Mouse (Mus musculus) forebrain, postnatal 0 days (tissue): ENCODE results near the gene Lin7b. TPM values are rescaled to one million over a fixed set of nuclear protein-coding genes. Genes with fewer than 3 reads are reported as not detected.

Experiments
- ATAC-seq: fragments of 200-750 bp; cut with Nextera tagmentation; 2 replicates; pipeline ENCODE4 v1.8.0; 2017; ENCODE audit warnings: mild to moderate bottlenecking, moderate library complexity
- DNase-seq: peaks from one replicate; pipeline ENCODE4 v3.0.0-alpha.2; 2015
- H3K27ac ChIP-seq: fragments of 300-500 bp; sonication (generic); 2 replicates; pipeline ENCODE4 v1.5.1; 2014; ENCODE audit warnings: low read depth, mild to moderate bottlenecking, antibody characterized with exemption, low read length, moderate library complexity, mixed read lengths
- H3K27me3 ChIP-seq: fragments of 300-500 bp; sonication (generic); 2 replicates; pipeline ENCODE4 v1.6.1; 2014; ENCODE audit warnings: mild to moderate bottlenecking, low read length, mixed read lengths; ENCODE audit not compliant: insufficient read depth
- H3K36me3 ChIP-seq: fragments of 300-500 bp; sonication (generic); 2 replicates; pipeline ENCODE4 v1.6.1; 2014; ENCODE audit warnings: mild to moderate bottlenecking, moderate library complexity; ENCODE audit not compliant: insufficient read depth
- H3K4me1 ChIP-seq: fragments of 300-500 bp; sonication (generic); 2 replicates; pipeline ENCODE4 v1.6.1; 2014; ENCODE audit warnings: antibody characterized with exemption; ENCODE audit not compliant: insufficient read depth
- H3K4me2 ChIP-seq: fragments of 300-500 bp; sonication (generic); 2 replicates; pipeline ENCODE4 v1.6.1; 2014; ENCODE audit warnings: low read depth, mild to moderate bottlenecking, moderate library complexity
- H3K4me3 ChIP-seq: fragments of 300-500 bp; sonication (generic); 2 replicates; pipeline ENCODE4 v1.5.1; 2014; ENCODE audit warnings: low read depth, low read length, mixed read lengths
- H3K9ac ChIP-seq: fragments of 300-500 bp; sonication (generic); 2 replicates; pipeline ENCODE4 v1.6.1; 2014; ENCODE audit warnings: mild to moderate bottlenecking
- H3K9me3 ChIP-seq: fragments of 300-500 bp; sonication (generic); 2 replicates; pipeline ENCODE4 v1.6.1; 2016; ENCODE audit warnings: low read length
- CTCF ChIP-seq: sonication (generic); IDR thresholded peaks from 2 replicates; pipeline ENCODE4 v1.5.1; 2016; ENCODE audit warnings: antibody characterized with exemption, control low read depth, low read depth
- WGBS: fragments of 180-500 bp; shearing (Covaris S2); extraction: QIAGEN DNeasy Blood & Tissue Kit; methylation state at CpG from one replicate; pipeline ENCODE4 v1.1.7; 2014; 5-methylcytosine and 5-hydroxymethylcytosine counted together
- polyA plus RNA-seq: library from polyadenylated mRNA; unstranded; fragments of >200 nt; fragmentation: Nextera tagmentation; extraction: Ambion mirVana; gene quantifications from 2 replicates; pipeline ENCODE4 v1.2.1, GENCODE M21; 2015
- total RNA-seq: library from RNA; depleted of rRNA; stranded (reverse); fragments of >200 nt; gene quantifications from 2 replicates; pipeline ENCODE4 v1.2.3, GENCODE M21; 2014

Gene Lin7b
- total and polyA plus RNA-seq, 2 experiments from 2014 or later: 32.2 to 36.8 TPM

- Histone ChIP-seq H3K4me3 (no peak overlapping the region), H3K27ac (no peak overlapping the region), H3K9me3 (no peaks in the 10 kb centered on the region), H3K4me1 (no peaks in the 10 kb centered on the region), H3K36me3 (peaks cover 8% of the 10 kb centered on the region), H3K27me3 (peaks cover 5% of the 10 kb centered on the region; the same call in 1 of the 2 replicates), H3K9ac (no peak overlapping the region), H3K4me2 (no peak overlapping the region)
- no peak for TF ChIP-seq CTCF
- WGBS: 19% methylated on average over 4 of the region's 4 CpGs
- no peak for DNase-seq
- no peak for ATAC-seq
Measured at GRCm38 (mm10) chr7:45337469-45337868, 32.9 kb downstream of the Lin7b start.

GRCm38 (mm10) chr7:45336319-45336718 is 34.1 kb downstream of the Lin7b start:
- Histone ChIP-seq H3K9ac (no peak overlapping the region), H3K4me1 (no peaks in the 10 kb centered on the region), H3K27ac (no peak overlapping the region), H3K4me3 (no peak overlapping the region), H3K4me2 (no peak overlapping the region), H3K27me3 (peaks cover 5% of the 10 kb centered on the region; the same call in 1 of the 2 replicates), H3K9me3 (no peaks in the 10 kb centered on the region), H3K36me3 (peaks cover 8% of the 10 kb centered on the region)
- WGBS: 95% methylated on average over 4 of the region's 4 CpGs
- DNase-seq: no peak
- no peak for TF ChIP-seq CTCF
- ATAC-seq: no peak

DNA sequence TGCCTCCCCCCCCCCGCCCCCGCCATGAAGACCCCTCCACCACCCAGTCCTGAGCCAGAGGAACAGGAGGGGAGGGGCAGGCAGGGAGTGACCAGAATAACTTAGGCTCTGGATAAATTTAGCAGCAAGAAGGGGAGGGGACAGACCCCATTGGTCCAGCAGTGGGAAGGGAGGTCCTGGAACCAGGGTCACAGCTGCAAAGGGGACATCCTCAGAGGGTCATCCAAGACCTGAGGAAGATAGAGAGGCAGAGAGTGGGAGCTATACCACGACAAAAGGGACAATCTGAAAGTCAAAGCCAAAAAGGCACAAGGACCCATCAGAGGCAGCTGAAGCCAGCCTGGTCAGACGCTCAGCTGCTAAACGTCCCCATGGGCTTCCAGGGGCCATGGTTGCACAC is 35.3 kb downstream of the Lin7b start, which contains the start of gene Hrc:
Gene Hrc (plus strand): TSS at position 235 of the 400 bp plus-strand sequence.
- Histone ChIP-seq H3K4me1 (no peaks in the 10 kb centered on the region), H3K9me3 (no peaks in the 10 kb centered on the region), H3K9ac (no peak within 1 kb of the TSS), H3K4me3 (no peak within 1 kb of the TSS), H3K27me3 (no peaks in the 10 kb centered on the region), H3K27ac (no peak within 1 kb of the TSS), H3K36me3 (peaks cover under 1% of the 10 kb centered on the region; the same call in 1 of the 2 replicates), H3K4me2 (peak within 1 kb of the TSS; percentile 96; the same call in 1 of the 2 replicates)
- 41% methylated on average over 5 of the region's 5 CpGs for WGBS
- no peak for TF ChIP-seq CTCF
- ATAC-seq (no peak), DNase-seq (no peak)

DNA sequence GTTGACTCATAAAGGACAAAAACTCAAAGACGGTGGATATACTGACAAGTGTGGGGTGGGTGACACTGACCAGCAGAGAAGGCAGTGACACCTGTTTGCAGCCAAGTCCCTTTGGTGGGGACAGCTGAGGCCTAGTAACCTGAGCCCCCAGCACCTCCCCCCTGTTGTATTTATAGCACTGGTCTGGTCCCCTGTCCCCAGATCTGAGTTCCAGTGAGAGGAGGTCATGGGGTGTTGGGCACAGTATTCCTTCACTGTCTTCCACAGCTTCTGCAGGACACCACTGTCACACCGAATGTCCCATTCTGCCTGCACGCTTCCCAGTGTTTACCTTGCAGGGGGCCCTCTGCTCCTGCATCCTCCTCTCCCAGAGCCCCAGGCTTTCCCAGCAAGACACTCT is 35.8 kb downstream of the Lin7b start:
- no peak overlapping the region for H3K9ac ChIP-seq
- no peak overlapping the region for H3K27ac ChIP-seq
- no peaks in the 10 kb centered on the region for H3K9me3 ChIP-seq
- ATAC-seq (no peak), DNase-seq (no peak)
- no peaks in the 10 kb centered on the region for H3K27me3 ChIP-seq
- no peak overlapping the region for H3K4me3 ChIP-seq
- H3K36me3 ChIP-seq: no peaks in the 10 kb centered on the region; the same call in 1 of the 2 replicates
- TF ChIP-seq CTCF: no peak
- WGBS: 52% methylated on average over 3 of the region's 3 CpGs
- no peak overlapping the region for H3K4me2 ChIP-seq
- H3K4me1 ChIP-seq: no peaks in the 10 kb centered on the region

DNA sequence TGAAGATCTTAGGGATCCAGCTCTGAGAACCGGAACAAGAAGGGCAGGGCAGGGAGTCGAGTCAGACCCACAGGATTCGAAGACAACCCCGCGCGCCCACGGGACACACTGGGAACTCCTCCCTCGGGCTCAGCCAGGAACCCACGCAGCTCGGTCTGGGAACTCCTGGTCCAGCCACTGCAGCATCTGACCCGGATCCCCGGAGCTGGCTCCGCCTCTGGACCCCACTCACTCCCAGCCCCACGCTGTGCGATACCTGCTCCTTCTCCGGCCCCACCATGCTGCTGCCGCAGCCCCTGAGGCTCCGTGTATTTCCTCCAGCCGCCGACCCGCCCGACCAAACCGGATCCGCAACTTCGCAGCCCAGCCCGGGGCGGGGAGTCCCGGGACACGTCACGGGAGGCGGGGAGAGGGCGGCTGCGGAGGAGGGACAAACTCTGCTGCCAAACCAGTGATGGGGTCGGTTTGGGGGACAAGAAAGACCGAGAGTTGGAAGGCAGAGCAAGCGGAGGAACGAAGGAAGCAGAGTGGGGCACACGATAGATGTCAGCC is 36.9 kb downstream of the Lin7b start, which contains the start of gene Trpm4:
Gene Trpm4 (minus strand): TSS at position 350 of the 552 bp plus-strand sequence.
- H3K9ac ChIP-seq: peak within 1 kb of the TSS; percentile 66
- H3K4me3 ChIP-seq: peak within 1 kb of the TSS; percentile 64
- H3K27ac ChIP-seq: peak within 1 kb of the TSS; percentile 54; the same call in 1 of the 2 replicates
- H3K36me3 ChIP-seq: no peaks in the 10 kb centered on the region
- under 1% methylated on average over 38 of the region's 38 CpGs for WGBS
- DNase-seq (peak; percentile 82), ATAC-seq (peak; percentile 79)
- peak within 1 kb of the TSS; percentile 96 for H3K4me2 ChIP-seq
- no peaks in the 10 kb centered on the region for H3K9me3 ChIP-seq
- H3K4me1 ChIP-seq: no peaks in the 10 kb centered on the region
- TF ChIP-seq CTCF: no peak
- H3K27me3 ChIP-seq: no peaks in the 10 kb centered on the region

GRCm38 (mm10) chr7:45332685-45333425 is 37.5 kb downstream of the Lin7b start:
- 2% methylated on average over 21 of the region's 22 CpGs for WGBS
- H3K36me3 ChIP-seq: no peaks in the 10 kb centered on the region

GRCm38 (mm10) chr7:45331502-45331901 is 38.9 kb downstream of the Lin7b start:
- Histone ChIP-seq H3K27me3 (no peaks in the 10 kb centered on the region), H3K4me1 (no peaks in the 10 kb centered on the region), H3K36me3 (no peaks in the 10 kb centered on the region), H3K4me2 (no peak overlapping the region), H3K27ac (no peak overlapping the region), H3K9ac (no peak overlapping the region), H3K9me3 (no peaks in the 10 kb centered on the region), H3K4me3 (no peak overlapping the region)
- ATAC-seq (no peak), DNase-seq (no peak)
- WGBS: 85% methylated on average over 6 of the region's 6 CpGs
- TF ChIP-seq CTCF: peak; percentile 21; the same call in 1 of the 2 replicates

More at GRCm38 (mm10) chr7:45332685-45333425, 37.5 kb downstream of the Lin7b start:
- peak; percentile 58 for ATAC-seq
- peak overlapping the region; percentile 54; the same call in 1 of the 2 replicates for H3K27ac ChIP-seq
- peak overlapping the region; percentile 66 for H3K9ac ChIP-seq
- H3K4me2 ChIP-seq: peak overlapping the region; percentile 96
- peak; percentile 45 for DNase-seq
- H3K9me3 ChIP-seq: no peaks in the 10 kb centered on the region
- H3K4me1 ChIP-seq: no peaks in the 10 kb centered on the region
- no peaks in the 10 kb centered on the region for H3K27me3 ChIP-seq
- TF ChIP-seq CTCF: 0 out of 2 replicates have a peak, but pooled peaks have one; percentile 2
- peak overlapping the region; percentile 64 for H3K4me3 ChIP-seq
